Mouse (Mus musculus): ENCODE results near the gene Adamtsl1. TPM values are rescaled to one million over a fixed set of nuclear protein-coding genes. Genes with fewer than 3 reads are reported as not detected.

Gene Adamtsl1
- polyA plus RNA-seq, 1 experiment from 2014 or later = 8.1 TPM

DNA sequence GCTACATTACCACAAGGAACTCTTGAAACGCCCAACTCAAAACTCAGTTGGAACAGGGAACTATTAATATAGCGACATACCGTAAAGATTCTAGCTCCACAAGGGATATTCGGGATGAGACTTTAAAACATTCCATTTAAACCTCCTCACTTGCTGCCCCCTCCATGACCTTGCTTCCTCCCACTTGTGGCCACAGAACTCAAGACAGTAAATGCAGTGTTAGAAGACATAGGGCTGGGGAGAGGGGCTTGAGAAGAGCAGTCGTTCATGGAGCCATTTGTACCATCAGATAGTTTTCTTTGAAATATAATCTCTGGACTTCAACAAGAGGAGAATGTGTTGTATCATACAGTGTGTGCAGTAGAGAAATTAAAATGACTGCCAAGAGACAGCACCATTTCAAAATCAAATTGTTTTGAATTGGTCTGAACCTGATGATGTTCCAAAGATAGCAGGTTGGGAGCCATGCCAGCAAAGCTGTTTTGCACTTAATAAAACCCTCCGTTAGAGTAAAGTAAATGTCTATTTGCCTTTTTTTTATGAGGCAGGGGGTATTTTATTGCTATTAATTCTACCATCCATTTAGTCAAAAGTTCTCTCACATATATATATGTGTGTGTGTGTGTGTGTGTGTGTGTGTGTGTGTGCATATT is 759.9 kb downstream of the Adamtsl1 start:
- WGBS = 80% methylated on average over 6 of the region's 6 CpGs
- H3K4me3 ChIP-seq (ENCODE audit: low read depth, low read length) = no peak overlapping the region
- no peak overlapping the region for H3K9ac ChIP-seq (ENCODE audit: low read length)
- no peaks in the 10 kb centered on the region for H3K27me3 ChIP-seq (ENCODE audit: control insufficient read depth, insufficient read depth, low read length)
- no peak for ATAC-seq (replicated peaks; ENCODE audit: low FRiP score)
- no peak overlapping the region for H3K27ac ChIP-seq (ENCODE audit: low read depth, low read length)
- H3K36me3 ChIP-seq (ENCODE audit: control insufficient read depth, insufficient read depth, low read length) = no peaks in the 10 kb centered on the region
- DNase-seq (ENCODE audit: low spot score) = no peak
- no peaks in the 10 kb centered on the region for H3K9me3 ChIP-seq (ENCODE audit: control insufficient read depth, low read length)
- no peaks in the 10 kb centered on the region; the same call in 1 of the 2 replicates for H3K4me1 ChIP-seq (replicated peaks; ENCODE audit: control insufficient read depth, insufficient read depth, low read length)
- no peak overlapping the region for H3K4me2 ChIP-seq (ENCODE audit: low read depth, low read length, severe bottlenecking)

DNA sequence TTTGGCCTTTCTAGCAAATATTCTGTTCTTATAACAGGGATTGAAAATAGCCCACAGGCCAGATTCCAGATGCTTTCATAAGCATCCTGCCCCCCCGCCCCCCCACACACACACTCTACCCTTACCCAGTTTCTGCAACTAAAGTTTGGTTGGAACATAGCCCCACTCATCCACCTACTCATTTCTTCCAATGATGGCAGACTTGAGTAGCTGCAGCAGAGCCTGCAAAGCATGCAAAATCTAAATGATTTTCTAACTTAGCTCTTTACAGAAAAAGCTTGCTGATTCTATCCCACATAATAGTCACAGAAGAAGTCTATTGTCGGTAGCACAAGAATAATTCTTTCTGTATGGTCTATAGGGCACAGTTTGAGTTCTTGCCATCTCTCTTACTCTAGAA is 760.7 kb downstream of the Adamtsl1 start:
- ATAC-seq (replicated peaks; ENCODE audit: low FRiP score) (no peak), DNase-seq (ENCODE audit: low spot score) (no peak)
- H3K9me3 ChIP-seq (ENCODE audit: control insufficient read depth, low read length) = no peaks in the 10 kb centered on the region
- H3K4me2 ChIP-seq (ENCODE audit: low read depth, low read length, severe bottlenecking) = no peak overlapping the region
- no peak overlapping the region for H3K4me3 ChIP-seq (ENCODE audit: low read depth, low read length)
- no peaks in the 10 kb centered on the region; the same call in 1 of the 2 replicates for H3K4me1 ChIP-seq (replicated peaks; ENCODE audit: control insufficient read depth, insufficient read depth, low read length)
- no peaks in the 10 kb centered on the region for H3K27me3 ChIP-seq (ENCODE audit: control insufficient read depth, insufficient read depth, low read length)
- no peak overlapping the region for H3K9ac ChIP-seq (ENCODE audit: low read length)
- H3K27ac ChIP-seq (ENCODE audit: low read depth, low read length) = no peak overlapping the region
- H3K36me3 ChIP-seq (ENCODE audit: control insufficient read depth, insufficient read depth, low read length) = no peaks in the 10 kb centered on the region
- whole genome bisulfite sequencing = 70% methylated on average over 2 of the region's 2 CpGs

DNA sequence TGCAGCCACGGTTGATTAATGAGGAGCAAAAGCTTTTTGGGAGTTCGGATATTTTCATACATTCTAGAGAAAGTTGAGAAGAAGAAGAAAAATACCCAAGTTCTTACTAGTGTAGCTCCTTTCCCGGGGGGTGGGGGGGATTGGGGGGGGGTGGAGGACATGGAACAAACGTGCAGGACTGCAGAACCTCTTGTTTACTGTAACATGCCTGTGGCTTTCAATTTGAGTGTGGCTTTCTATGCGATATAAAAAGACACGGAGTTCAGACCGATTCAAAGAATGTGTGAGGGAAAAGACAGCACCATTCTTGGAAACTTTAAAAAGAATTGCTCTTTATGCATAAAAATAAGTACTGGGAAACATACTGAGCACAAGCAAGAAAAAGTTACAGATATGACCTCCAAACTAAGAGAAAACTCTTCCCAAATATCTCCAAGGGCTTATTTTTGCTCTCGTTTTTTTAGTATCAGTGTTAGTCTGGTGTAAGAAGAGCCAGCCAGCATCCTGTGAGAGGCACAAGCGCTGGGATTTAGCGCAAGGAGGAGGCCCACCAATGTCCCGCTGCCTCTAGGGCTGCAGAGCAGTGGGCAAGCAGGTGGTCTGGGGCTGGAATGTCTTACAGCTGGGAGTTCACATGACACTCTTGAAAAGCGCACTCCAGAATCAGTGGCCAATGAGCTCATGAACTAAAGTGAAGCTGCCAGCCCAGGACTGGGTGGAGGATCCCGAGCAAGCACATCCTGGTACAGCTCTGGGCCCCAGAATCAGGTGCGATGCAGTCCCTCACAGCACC is 762.2 kb downstream of the Adamtsl1 start:
- Histone ChIP-seq H3K4me1 (replicated peaks; ENCODE audit: control insufficient read depth, insufficient read depth, low read length) (no peaks in the 10 kb centered on the region; the same call in 1 of the 2 replicates), H3K36me3 (ENCODE audit: control insufficient read depth, insufficient read depth, low read length) (no peaks in the 10 kb centered on the region), H3K4me3 (ENCODE audit: low read depth, low read length) (no peak overlapping the region), H3K9me3 (ENCODE audit: control insufficient read depth, low read length) (no peaks in the 10 kb centered on the region), H3K27me3 (ENCODE audit: control insufficient read depth, insufficient read depth, low read length) (no peaks in the 10 kb centered on the region), H3K27ac (ENCODE audit: low read depth, low read length) (no peak overlapping the region), H3K4me2 (ENCODE audit: low read depth, low read length, severe bottlenecking) (no peak overlapping the region), H3K9ac (ENCODE audit: low read length) (no peak overlapping the region)
- 71% methylated on average over 14 of the region's 14 CpGs for WGBS
- ATAC-seq (replicated peaks; ENCODE audit: low FRiP score) (no peak), DNase-seq (ENCODE audit: low spot score) (no peak)

DNA sequence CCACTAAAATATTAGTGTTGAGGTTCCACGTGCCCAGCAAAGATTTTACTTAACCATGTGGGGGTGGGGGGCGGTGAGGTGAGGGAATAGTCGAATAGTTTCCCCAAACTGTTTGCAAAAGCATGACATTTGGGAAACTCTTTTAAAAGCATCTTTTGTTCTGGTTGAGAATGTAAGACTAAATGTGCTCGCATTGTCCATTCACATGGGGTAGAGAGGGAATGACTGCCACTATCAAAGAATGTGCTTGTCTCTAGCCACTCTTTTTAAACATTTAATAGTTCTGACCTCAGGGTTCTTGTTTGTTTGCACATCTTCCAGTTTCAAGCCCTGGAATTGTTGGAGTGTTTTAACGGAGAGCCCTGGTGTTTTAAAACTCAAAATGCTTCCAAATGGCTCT is 764.6 kb downstream of the Adamtsl1 start:
- no peak overlapping the region for H3K9ac ChIP-seq (ENCODE audit: low read length)
- WGBS = 47% methylated on average over 5 of the region's 5 CpGs
- H3K4me2 ChIP-seq (ENCODE audit: low read depth, low read length, severe bottlenecking) = no peak overlapping the region
- ATAC-seq (replicated peaks; ENCODE audit: low FRiP score) (no peak), DNase-seq (ENCODE audit: low spot score) (no peak)
- no peak overlapping the region for H3K27ac ChIP-seq (ENCODE audit: low read depth, low read length)
- no peaks in the 10 kb centered on the region for H3K9me3 ChIP-seq (ENCODE audit: control insufficient read depth, low read length)
- H3K4me1 ChIP-seq (replicated peaks; ENCODE audit: control insufficient read depth, insufficient read depth, low read length) = no peaks in the 10 kb centered on the region; the same call in 1 of the 2 replicates
- no peak overlapping the region for H3K4me3 ChIP-seq (ENCODE audit: low read depth, low read length)
- no peaks in the 10 kb centered on the region for H3K36me3 ChIP-seq (ENCODE audit: control insufficient read depth, insufficient read depth, low read length)
- H3K27me3 ChIP-seq (ENCODE audit: control insufficient read depth, insufficient read depth, low read length) = no peaks in the 10 kb centered on the region

DNA sequence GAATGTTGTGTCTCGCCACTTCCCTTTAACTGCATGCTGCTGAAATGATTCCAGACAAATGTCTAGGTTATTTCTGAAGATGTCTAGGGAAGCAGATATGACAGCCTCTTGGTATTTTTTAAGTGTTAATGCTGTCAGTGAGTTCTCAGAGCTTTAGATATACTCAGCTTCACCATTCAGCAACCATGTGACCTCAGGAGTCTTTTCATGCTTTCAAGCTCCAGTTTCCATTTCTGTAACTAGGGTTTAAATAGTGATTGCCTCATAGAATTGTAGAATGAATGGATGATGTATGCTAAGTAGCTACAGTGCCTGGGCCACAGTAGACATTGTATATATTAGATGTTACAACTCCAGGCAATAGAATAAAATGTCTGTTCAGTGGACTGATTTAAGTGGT is 772.6 kb downstream of the Adamtsl1 start:
- WGBS = 92% methylated on average over 1 of the region's 1 CpGs
- Histone ChIP-seq H3K36me3 (ENCODE audit: control insufficient read depth, insufficient read depth, low read length) (no peaks in the 10 kb centered on the region), H3K4me3 (ENCODE audit: low read depth, low read length) (no peak overlapping the region), H3K9ac (ENCODE audit: low read length) (no peak overlapping the region), H3K4me1 (replicated peaks; ENCODE audit: control insufficient read depth, insufficient read depth, low read length) (no peaks in the 10 kb centered on the region), H3K9me3 (ENCODE audit: control insufficient read depth, low read length) (no peaks in the 10 kb centered on the region), H3K4me2 (ENCODE audit: low read depth, low read length, severe bottlenecking) (no peak overlapping the region), H3K27me3 (ENCODE audit: control insufficient read depth, insufficient read depth, low read length) (no peaks in the 10 kb centered on the region), H3K27ac (ENCODE audit: low read depth, low read length) (no peak overlapping the region)
- no peak for ATAC-seq (replicated peaks; ENCODE audit: low FRiP score)
- DNase-seq (ENCODE audit: low spot score) = no peak

DNA sequence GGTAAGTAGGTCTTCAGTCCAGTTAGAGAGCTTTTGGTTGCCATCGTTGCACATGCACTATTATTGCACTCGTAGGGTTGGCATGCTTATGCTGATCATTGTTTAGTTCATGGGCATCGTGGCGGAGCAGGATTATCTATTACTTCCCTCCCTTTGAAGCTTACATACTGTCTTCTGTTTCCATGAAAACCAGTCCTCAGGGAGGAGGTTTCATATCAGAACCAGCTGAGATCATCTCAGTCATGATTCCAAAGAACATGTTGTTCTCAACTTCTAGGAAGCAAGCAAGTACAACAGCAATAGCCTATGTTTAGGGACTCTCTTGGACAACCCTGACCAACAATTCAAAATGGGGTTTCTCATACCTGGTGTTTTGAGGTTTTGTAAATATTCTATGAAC is 774.3 kb downstream of the Adamtsl1 start:
- H3K9ac ChIP-seq (ENCODE audit: low read length) = no peak overlapping the region
- no peaks in the 10 kb centered on the region for H3K9me3 ChIP-seq (ENCODE audit: control insufficient read depth, low read length)
- no peak overlapping the region for H3K4me3 ChIP-seq (ENCODE audit: low read depth, low read length)
- H3K36me3 ChIP-seq (ENCODE audit: control insufficient read depth, insufficient read depth, low read length) = no peaks in the 10 kb centered on the region
- 92% methylated on average over 4 of the region's 4 CpGs for WGBS
- no peak for ATAC-seq (replicated peaks; ENCODE audit: low FRiP score)
- no peaks in the 10 kb centered on the region for H3K4me1 ChIP-seq (replicated peaks; ENCODE audit: control insufficient read depth, insufficient read depth, low read length)
- no peak for DNase-seq (ENCODE audit: low spot score)
- H3K4me2 ChIP-seq (ENCODE audit: low read depth, low read length, severe bottlenecking) = no peak overlapping the region
- no peaks in the 10 kb centered on the region for H3K27me3 ChIP-seq (ENCODE audit: control insufficient read depth, insufficient read depth, low read length)
- H3K27ac ChIP-seq (ENCODE audit: low read depth, low read length) = no peak overlapping the region

DNA sequence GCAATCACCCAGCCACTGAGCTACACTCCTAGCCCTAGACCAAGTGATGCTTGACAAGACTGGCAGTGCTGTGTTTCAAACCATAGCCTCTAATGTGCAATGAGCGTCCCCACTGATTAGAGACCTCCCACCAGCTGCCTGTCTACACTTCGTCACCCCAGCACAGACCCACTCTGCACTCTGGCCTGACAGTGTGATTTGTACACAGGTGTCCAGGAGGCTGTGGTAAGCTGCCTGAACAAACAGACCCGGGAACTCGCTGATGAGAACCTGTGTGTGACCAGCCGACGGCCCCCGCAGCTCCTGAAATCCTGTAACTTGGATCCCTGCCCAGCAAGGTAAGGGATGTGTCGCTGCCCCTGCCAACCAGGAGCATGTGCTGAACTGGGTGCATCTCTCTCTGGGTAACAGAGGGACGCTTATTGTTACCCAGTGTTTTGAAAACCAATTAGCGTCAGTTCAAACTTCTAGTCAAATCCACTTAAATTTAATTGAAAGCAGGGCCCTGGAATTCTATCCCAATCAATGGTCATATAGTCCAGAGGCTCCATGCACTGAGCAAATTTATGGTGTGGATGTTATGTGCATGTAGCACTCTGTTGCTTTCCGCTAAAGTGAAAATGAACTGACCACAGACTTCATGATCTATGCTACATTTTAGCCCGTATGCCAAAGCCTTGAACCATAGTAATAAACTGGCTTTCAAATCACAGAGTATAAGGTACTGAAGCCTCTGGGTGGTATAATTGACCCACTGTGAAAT is 775.7 kb downstream of the Adamtsl1 start:
- H3K9me3 ChIP-seq (ENCODE audit: control insufficient read depth, low read length) = no peaks in the 10 kb centered on the region
- DNase-seq (ENCODE audit: low spot score) (no peak), ATAC-seq (replicated peaks; ENCODE audit: low FRiP score) (no peak)
- H3K4me2 ChIP-seq (ENCODE audit: low read depth, low read length, severe bottlenecking) = no peak overlapping the region
- H3K36me3 ChIP-seq (ENCODE audit: control insufficient read depth, insufficient read depth, low read length) = no peaks in the 10 kb centered on the region
- no peaks in the 10 kb centered on the region for H3K4me1 ChIP-seq (replicated peaks; ENCODE audit: control insufficient read depth, insufficient read depth, low read length)
- no peak overlapping the region for H3K4me3 ChIP-seq (ENCODE audit: low read depth, low read length)
- H3K27ac ChIP-seq (ENCODE audit: low read depth, low read length) = no peak overlapping the region
- WGBS = 64% methylated on average over 12 of the region's 12 CpGs
- no peak overlapping the region for H3K9ac ChIP-seq (ENCODE audit: low read length)
- no peaks in the 10 kb centered on the region for H3K27me3 ChIP-seq (ENCODE audit: control insufficient read depth, insufficient read depth, low read length)

DNA sequence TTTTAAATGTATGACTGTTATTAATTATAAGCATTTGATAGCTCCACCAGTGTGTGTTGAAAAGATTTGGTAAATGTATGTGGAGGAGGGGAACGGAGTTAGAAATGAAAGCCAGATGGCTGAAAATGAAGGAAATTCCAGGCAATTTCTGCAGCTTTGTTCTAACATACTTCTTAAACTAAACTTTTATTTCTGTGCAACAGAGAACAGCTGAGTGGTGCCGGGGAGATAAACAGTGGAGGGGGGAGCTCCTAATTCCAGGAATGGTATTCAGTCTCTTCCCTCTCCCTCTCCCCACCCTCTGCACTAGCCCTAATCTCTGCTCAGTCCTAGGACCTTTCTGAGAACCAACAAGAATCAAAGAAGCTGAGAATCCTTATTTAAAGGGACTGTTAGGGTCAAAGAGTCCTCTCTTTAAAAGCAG is 780.9 kb downstream of the Adamtsl1 start:
- Histone ChIP-seq H3K36me3 (ENCODE audit: control insufficient read depth, insufficient read depth, low read length) (no peaks in the 10 kb centered on the region), H3K9me3 (ENCODE audit: control insufficient read depth, low read length) (no peaks in the 10 kb centered on the region), H3K4me2 (ENCODE audit: low read depth, low read length, severe bottlenecking) (no peak overlapping the region), H3K9ac (ENCODE audit: low read length) (no peak overlapping the region), H3K27ac (ENCODE audit: low read depth, low read length) (no peak overlapping the region), H3K4me3 (ENCODE audit: low read depth, low read length) (no peak overlapping the region), H3K27me3 (ENCODE audit: control insufficient read depth, insufficient read depth, low read length) (no peaks in the 10 kb centered on the region), H3K4me1 (replicated peaks; ENCODE audit: control insufficient read depth, insufficient read depth, low read length) (no peaks in the 10 kb centered on the region)
- no peak for ATAC-seq (replicated peaks; ENCODE audit: low FRiP score)
- 41% methylated on average over 2 of the region's 2 CpGs for WGBS
- DNase-seq (ENCODE audit: low spot score) = no peak

Data from forebrain, embryonic 11.5 days (tissue).